Mouse (Mus musculus) neutrophil, adult 59 days (primary cell): Measurements from ENCODE around the gene Olfr1198. TPM values are rescaled to one million over a fixed set of nuclear protein-coding genes. Genes with fewer than 3 reads are reported as not detected.

Source experiments
- total RNA-seq, 2 experiments: library from RNA; stranded (reverse); gene quantifications; 1 replicate in 1 of 2; 2 replicates in 1 of 2; pipeline ENCODE4 v1.2.4; 2023

Gene Olfr1198
- not detected for total RNA-seq

DNA sequence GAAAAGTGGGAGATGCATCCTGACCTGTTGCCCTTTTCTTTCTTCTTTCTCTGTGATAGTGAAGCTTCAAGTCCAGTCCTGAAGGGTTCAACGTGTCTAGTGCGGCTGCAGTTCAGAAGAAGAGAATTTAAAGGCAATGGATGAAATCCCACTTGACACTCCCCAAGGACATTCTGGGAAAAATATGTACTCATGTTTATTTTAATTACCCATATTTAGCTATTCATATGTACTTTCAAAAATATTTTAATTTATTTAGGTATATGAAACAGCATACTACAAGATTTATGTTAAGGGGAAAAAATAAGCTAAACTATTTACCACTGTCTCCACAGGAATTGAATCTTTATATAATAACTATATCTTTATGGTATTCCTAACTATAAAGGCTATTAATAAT lies at the start of gene Olfr1198:
Gene Olfr1198, minus strand, starts transcription at position 101 of the 400 bp plus-strand sequence.

DNA sequence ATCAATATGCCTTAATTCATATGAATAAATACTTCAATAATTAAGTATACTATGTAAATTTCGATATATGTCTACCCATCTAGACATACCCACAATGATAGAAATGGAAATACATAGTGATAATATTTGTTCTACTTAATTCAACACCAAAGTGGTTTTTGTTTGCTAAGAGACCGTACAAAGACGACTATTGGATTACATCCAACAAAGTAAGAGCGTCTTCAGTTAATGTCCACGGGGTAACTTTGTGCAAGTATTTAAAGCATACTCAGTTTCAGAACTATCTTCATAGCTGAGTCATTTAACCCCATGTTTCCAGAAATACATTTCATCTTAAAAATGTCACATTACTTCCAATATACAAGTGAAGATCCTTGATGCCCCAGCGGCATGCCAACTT lies 41.6 kb upstream of the Olfr1198 start, which contains the start of gene Olfr1201:
Gene Olfr1201, plus strand, starts transcription at position 301 of the 400 bp plus-strand sequence.

DNA sequence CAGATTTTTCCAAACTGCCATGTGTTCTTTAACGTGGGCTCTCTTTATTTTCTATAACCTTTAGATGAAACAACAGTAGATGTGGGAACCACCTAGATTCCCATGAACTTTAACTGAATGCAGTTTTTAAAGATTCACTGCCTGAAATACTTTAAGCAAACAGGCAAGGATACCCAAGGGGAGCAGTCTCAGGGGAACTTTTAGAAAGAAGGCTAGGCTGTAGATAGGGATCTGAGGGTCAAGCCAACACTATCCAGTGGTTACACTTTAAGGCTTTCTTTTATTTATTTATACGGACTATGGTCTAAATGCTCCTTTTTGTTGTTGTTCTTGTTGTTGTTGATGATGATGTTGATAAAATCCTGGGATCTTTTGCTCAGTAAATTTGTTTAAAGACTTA lies 19.2 kb upstream of the Olfr1198 start, which contains the start of gene Olfr1200:
Gene Olfr1200, minus strand, starts transcription at position 101 of the 400 bp plus-strand sequence.

DNA sequence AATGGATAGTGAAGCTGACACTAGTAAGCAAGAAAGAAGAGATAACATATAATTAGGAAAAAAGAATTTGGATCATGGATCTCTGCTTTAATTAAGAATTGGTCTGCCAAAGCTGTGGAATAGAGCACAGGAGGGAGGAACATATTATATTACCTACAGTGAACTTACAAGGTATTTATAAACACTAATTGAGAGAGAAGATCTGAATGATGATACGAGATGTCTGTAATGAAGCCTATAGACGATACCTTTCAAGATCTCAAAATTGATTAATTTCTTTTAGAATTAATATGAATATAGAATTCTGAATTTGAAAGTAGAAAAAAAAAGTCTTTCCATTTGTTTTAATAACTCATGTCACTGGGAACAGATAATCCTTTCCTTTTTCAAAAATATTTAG lies 9.2 kb upstream of the Olfr1198 start, which contains the start of gene Olfr1199:
Gene Olfr1199, minus strand, starts transcription at position 101 of the 400 bp plus-strand sequence.

DNA sequence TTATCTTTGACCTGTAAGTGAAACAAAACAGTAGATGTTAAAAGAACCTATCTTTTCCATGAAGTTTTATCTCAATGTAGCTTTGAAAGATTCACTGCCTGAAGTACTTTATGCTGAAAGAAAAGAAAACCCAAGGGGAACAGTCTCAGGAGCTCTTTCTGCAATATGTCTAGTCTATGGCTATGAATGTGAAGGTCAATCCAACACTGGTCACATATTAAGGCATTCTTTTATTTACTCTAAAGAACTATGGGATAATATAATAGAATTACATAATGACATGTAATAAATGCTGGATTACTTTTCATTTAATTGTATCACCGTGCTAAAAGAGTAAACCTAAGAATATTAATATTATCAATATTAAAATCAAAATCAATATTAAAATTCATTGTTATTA lies 18.9 kb downstream of the Olfr1198 start, which contains the start of gene Olfr1197:
Gene Olfr1197, minus strand, starts transcription at position 101 of the 400 bp plus-strand sequence.

DNA sequence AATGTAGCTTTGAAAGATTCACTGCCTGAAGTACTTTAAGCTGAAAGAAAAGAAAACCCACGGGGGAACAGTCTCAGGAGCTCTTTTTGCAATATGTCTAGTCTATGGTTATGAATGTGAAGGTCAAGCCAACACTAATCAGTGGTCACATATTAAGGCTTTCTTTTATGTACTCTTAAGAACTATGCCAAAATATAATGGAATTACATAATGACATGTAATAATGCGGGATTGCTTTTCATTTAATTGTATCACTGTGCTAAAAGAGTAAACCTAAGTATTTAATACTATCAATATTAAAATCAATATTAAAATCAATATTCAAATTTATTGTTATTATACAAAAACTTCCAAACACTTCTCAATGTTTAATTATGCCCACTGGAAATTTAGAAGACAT lies 46.7 kb downstream of the Olfr1198 start, which contains the start of gene Olfr1196:
Gene Olfr1196, minus strand, starts transcription at position 101 of the 400 bp plus-strand sequence.

Other genes with a start within 250 kb of the Olfr1198 start
- not detected for gene Olfr1186, start 232.8 kb downstream of the Olfr1198 start, total RNA-seq
- gene Olfr1188, start 194.4 kb downstream of the Olfr1198 start, total RNA-seq = not detected
- gene Olfr1189, start 164.9 kb downstream of the Olfr1198 start, total RNA-seq = not detected
- under 1 TPM in 1 of 2 experiments, not detected in 1; 0.09 TPM for gene Olfr1191-ps1, start 110.8 kb downstream of the Olfr1198 start, total RNA-seq
- not detected for gene Olfr1192-ps1, start 102.9 kb downstream of the Olfr1198 start, total RNA-seq
- gene Olfr1193, start 75.7 kb downstream of the Olfr1198 start, total RNA-seq = not detected
- gene Olfr1195, start 62.2 kb downstream of the Olfr1198 start, total RNA-seq = not detected
- gene Olfr1196, start 46.8 kb downstream of the Olfr1198 start, total RNA-seq = not detected
- gene Olfr1197, start 19.0 kb downstream of the Olfr1198 start, total RNA-seq = not detected
- gene Olfr1199, start 9.1 kb upstream of the Olfr1198 start, total RNA-seq = not detected
- gene Olfr1200, start 19.1 kb upstream of the Olfr1198 start, total RNA-seq = not detected
- not detected for gene Olfr1201, start 41.7 kb upstream of the Olfr1198 start, total RNA-seq
- not detected for gene Olfr1202, start 63.1 kb upstream of the Olfr1198 start, total RNA-seq
- not detected for gene Olfr1205, start 78.4 kb upstream of the Olfr1198 start, total RNA-seq
- not detected for gene Olfr1204, start 97.9 kb upstream of the Olfr1198 start, total RNA-seq
- not detected for gene Olfr1206, start 111.9 kb upstream of the Olfr1198 start, total RNA-seq
- gene Olfr1208, start 150.9 kb upstream of the Olfr1198 start, total RNA-seq = not detected
- not detected for gene Olfr1209, start 163.8 kb upstream of the Olfr1198 start, total RNA-seq
- not detected for gene Olfr1211, start 186.7 kb upstream of the Olfr1198 start, total RNA-seq
- gene Olfr1212, start 202.6 kb upstream of the Olfr1198 start, total RNA-seq = not detected
- not detected for gene Gm13762, start 228.9 kb upstream of the Olfr1198 start, total RNA-seq
- gene Olfr1214, start 241.3 kb upstream of the Olfr1198 start, total RNA-seq = not detected